Mouse (Mus musculus) central nervous system, embryonic 14 days (tissue): ENCODE data around the gene Trpc1. TPM values are rescaled to one million over a fixed set of nuclear protein-coding genes. Genes with fewer than 3 reads are reported as not detected.

Source experiments
- polyA plus RNA-seq: library from polyadenylated mRNA; depleted of rRNA; stranded (reverse); fragments of >200 nt; gene quantifications from 2 replicates; pipeline ENCODE4 v1.2.3, GENCODE M21; 2012; rRNA removed

Gene Trpc1
- polyA plus RNA-seq = 6.8 and 7.3 TPM in 2 replicates

DNA sequence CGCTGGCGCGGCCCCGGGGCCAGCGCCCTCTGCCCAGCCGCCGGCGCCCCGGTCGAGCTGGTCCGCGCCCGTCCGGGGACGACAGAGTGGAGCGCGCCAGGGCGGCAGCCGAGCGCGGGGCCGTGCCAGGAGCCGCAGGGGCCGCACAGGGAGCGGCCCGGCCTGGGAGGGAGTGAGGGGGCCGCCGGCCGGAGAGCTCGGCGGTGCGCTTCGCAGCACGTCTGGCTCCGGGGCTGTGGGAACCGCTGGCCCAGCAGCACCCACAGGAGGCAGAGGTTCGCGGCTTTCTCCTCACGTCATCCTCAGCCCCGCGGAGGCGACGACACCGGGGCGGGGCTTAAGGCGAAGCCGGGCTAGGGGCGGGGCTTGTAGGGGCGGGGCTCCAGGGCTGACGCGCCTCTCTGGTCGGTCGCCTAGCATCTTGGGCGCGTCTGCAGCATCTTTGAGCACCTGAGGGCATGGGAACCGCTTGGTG lies at the start of gene Trpc1:
Gene Trpc1 (minus strand): TSS at position 339 of the 475 bp plus-strand sequence.

Other genes starting within 250 kb of the Trpc1 start
- gene U2surp, start 238.4 kb downstream of the Trpc1 start, polyA plus RNA-seq = 40.0 and 41.6 TPM in 2 replicates
- gene Paqr9, start 190.7 kb downstream of the Trpc1 start, polyA plus RNA-seq = 4.9 and 5.4 TPM in 2 replicates
- 0.49 and 1.4 TPM in 2 replicates for gene Pcolce2, start 112.8 kb downstream of the Trpc1 start, polyA plus RNA-seq
- 1.1 and 1.3 TPM in 2 replicates for gene Pls1, start 94.9 kb upstream of the Trpc1 start, polyA plus RNA-seq
- gene Atr, start 107.2 kb upstream of the Trpc1 start, polyA plus RNA-seq = 11.3 and 12.6 TPM in 2 replicates
- 14.9 TPM in 2 replicates for gene Xrn1, start 204.4 kb upstream of the Trpc1 start, polyA plus RNA-seq